Mouse (Mus musculus) CH12.LX (cell line): ENCODE data around the gene Serpinb1c. TPM values are rescaled to one million over a fixed set of nuclear protein-coding genes. Genes with fewer than 3 reads are reported as not detected.

Experiments used
- DNase-seq: peaks from one replicate; pipeline ENCODE4 v3.0.0-alpha.2; 2013; ENCODE audit errors: extremely low read depth
- H3K27ac ChIP-seq: 2 replicates; pipeline ENCODE4 v1.5.1; 2012; ENCODE audit warnings: low read depth, mild to moderate bottlenecking, control low read depth, moderate library complexity; ENCODE audit not compliant: insufficient read depth
- H3K27me3 ChIP-seq: replicated peaks from 2 replicates; pipeline ENCODE3; 2012; ENCODE audit warnings: inconsistent platforms
- H3K36me3 ChIP-seq, 2 experiments: replicated peaks in 1 of 2; 2 replicates each; pipeline versions ENCODE3 to v1.6.1; 2012; ENCODE audit warnings: inconsistent platforms in 1 of 2, low read length in 1 of 2, mild to moderate bottlenecking in 1 of 2, mixed read lengths in 1 of 2, moderate library complexity in 1 of 2; ENCODE audit not compliant: control insufficient read depth in 1 of 2, insufficient read depth in 1 of 2
- H3K4me1 ChIP-seq, 2 experiments: 2 replicates each; pipeline ENCODE4 v1.6.1; 2012; ENCODE audit warnings: inconsistent platforms in 1 of 2, moderate library complexity in 1 of 2; ENCODE audit not compliant: insufficient read depth in 2 of 2, control insufficient read depth in 1 of 2
- H3K4me2 ChIP-seq: 2 replicates; pipeline ENCODE4 v1.6.1; 2012; ENCODE audit warnings: low read depth, mild to moderate bottlenecking, control low read depth; ENCODE audit not compliant: poor library complexity, insufficient read depth, severe bottlenecking
- H3K4me3 ChIP-seq, 3 experiments: fragments of 150-350 bp in 1 of 3; sonication (generic) in 1 of 3; replicated peaks in 1 of 3; 2 replicates each; pipeline versions ENCODE3 to v1.5.1; 2011 to 2012; ENCODE audit warnings: low read depth in 2 of 3, low read length in 2 of 3, mild to moderate bottlenecking in 2 of 3, moderate library complexity in 2 of 3, control low read depth in 1 of 3, improper control_type of control experiment in 1 of 3, inconsistent platforms in 1 of 3, mixed read lengths in 1 of 3; ENCODE audit not compliant: poor library complexity in 1 of 3
- H3K79me2 ChIP-seq: replicated peaks from 2 replicates; pipeline ENCODE4 v1.6.1; 2012; ENCODE audit warnings: mild to moderate bottlenecking, moderate library complexity; ENCODE audit not compliant: control insufficient read depth, poor library complexity, insufficient read depth, severe bottlenecking; ENCODE audit errors: extremely low read depth
- H3K9ac ChIP-seq: 2 replicates; pipeline ENCODE4 v1.6.1; 2012; ENCODE audit warnings: low read depth, mild to moderate bottlenecking, control low read depth, moderate library complexity; ENCODE audit not compliant: insufficient read depth
- H3K9me3 ChIP-seq: replicated peaks from 2 replicates; pipeline ENCODE3; 2012; ENCODE audit warnings: low read length, inconsistent platforms, mixed read lengths
- BHLHE40 ChIP-seq: IDR thresholded peaks from 2 replicates; pipeline ENCODE4 v1.6.1; 2011; ENCODE audit warnings: mild to moderate bottlenecking, low read depth, low read length, improper control_type of control experiment
- CHD2 ChIP-seq: IDR thresholded peaks from 2 replicates; pipeline ENCODE4 v1.6.1; 2011; ENCODE audit warnings: low read length, improper control_type of control experiment
- CTCF ChIP-seq, 2 experiments: IDR thresholded peaks in 1 of 2; conservative IDR thresholded peaks in 1 of 2; 2 replicates each; pipeline ENCODE4 v1.5.1; 2011 to 2012; ENCODE audit warnings: low read depth in 2 of 2, low read length in 2 of 2, improper control_type of control experiment in 1 of 2, inconsistent platforms in 1 of 2, mild to moderate bottlenecking in 1 of 2, moderate library complexity in 1 of 2
- E2F4 ChIP-seq: IDR thresholded peaks from 2 replicates; pipeline ENCODE4 v1.6.1; 2011; ENCODE audit warnings: low read depth, low read length, improper control_type of control experiment; ENCODE audit not compliant: insufficient replicate concordance
- ETS1 ChIP-seq: conservative IDR thresholded peaks from 2 replicates; pipeline ENCODE4 v1.6.1; 2012; ENCODE audit warnings: low read depth, mild to moderate bottlenecking, inconsistent platforms, low read length, improper control_type of control experiment, moderate library complexity
- HCFC1 ChIP-seq: IDR thresholded peaks from 2 replicates; pipeline ENCODE4 v1.6.1; 2012; ENCODE audit warnings: low read depth, mild to moderate bottlenecking, inconsistent platforms, low read length, improper control_type of control experiment
- JUND ChIP-seq: conservative IDR thresholded peaks from 2 replicates; pipeline ENCODE4 v1.6.1; 2011; ENCODE audit warnings: low read depth, low read length, improper control_type of control experiment
- KAT2A ChIP-seq: IDR thresholded peaks from 2 replicates; pipeline ENCODE4 v1.6.1; 2012; ENCODE audit warnings: low read length, improper control_type of control experiment, inconsistent platforms; ENCODE audit not compliant: insufficient replicate concordance
- MAFK ChIP-seq: IDR thresholded peaks from 2 replicates; pipeline ENCODE4 v1.6.1; 2011; ENCODE audit warnings: low read length, improper control_type of control experiment; ENCODE audit not compliant: insufficient replicate concordance
- MAZ ChIP-seq: IDR thresholded peaks from 2 replicates; pipeline ENCODE4 v1.6.1; 2012; ENCODE audit warnings: low read depth, mild to moderate bottlenecking, inconsistent platforms, low read length, improper control_type of control experiment, moderate library complexity
- MEF2A ChIP-seq: IDR thresholded peaks from 2 replicates; pipeline ENCODE4 v1.6.1; 2014; ENCODE audit warnings: low read depth, mild to moderate bottlenecking, inconsistent platforms, low read length, improper control_type of control experiment, borderline replicate concordance
- MYC ChIP-seq: IDR thresholded peaks from 2 replicates; pipeline ENCODE4 v1.6.1; 2011; ENCODE audit warnings: low read depth, mild to moderate bottlenecking, improper control_type of control experiment, low read length
- NELFE ChIP-seq: IDR thresholded peaks from 2 replicates; pipeline ENCODE4 v1.6.1; 2011; ENCODE audit warnings: low read depth, low read length, improper control_type of control experiment
- NRF1 ChIP-seq: IDR thresholded peaks from 2 replicates; pipeline ENCODE4 v1.6.1; 2014; ENCODE audit warnings: low read depth, mild to moderate bottlenecking, inconsistent platforms, low read length, improper control_type of control experiment, moderate library complexity
- PAX5 ChIP-seq: IDR thresholded peaks from 2 replicates; pipeline ENCODE4 v1.6.1; 2012; ENCODE audit warnings: low read length, inconsistent platforms, mixed read lengths
- RAD21 ChIP-seq: IDR thresholded peaks from 2 replicates; pipeline ENCODE4 v1.6.1; 2011; ENCODE audit warnings: low read depth, mild to moderate bottlenecking, low read length, improper control_type of control experiment, moderate library complexity
- SIN3A ChIP-seq: IDR thresholded peaks from 2 replicates; pipeline ENCODE4 v1.6.1; 2012; ENCODE audit warnings: low read length, improper control_type of control experiment, inconsistent platforms
- SMC3 ChIP-seq: IDR thresholded peaks from 2 replicates; pipeline ENCODE4 v1.6.1; 2011; ENCODE audit warnings: low read depth, low read length, improper control_type of control experiment
- USF1 ChIP-seq: IDR thresholded peaks from 2 replicates; pipeline ENCODE4 v1.6.1; 2014; ENCODE audit warnings: low read depth, mild to moderate bottlenecking, inconsistent platforms, low read length, improper control_type of control experiment
- ZMIZ1 ChIP-seq: IDR thresholded peaks from 2 replicates; pipeline ENCODE4 v1.6.1; 2012; ENCODE audit warnings: low read depth, mild to moderate bottlenecking, inconsistent platforms, low read length, improper control_type of control experiment
- dilution Hi-C: fragments of 300-500 bp; cut with MboI; formaldehyde crosslinking; loops from 2 replicates; pipeline ENCODE4 v1.14.3; 2020; ENCODE audit warnings: low sequenced_read_pairs; ENCODE audit not compliant: extremely low pct_unique_long_range_greater_than_20kb, extremely low pct_ligation_motif_present
- in situ Hi-C: fragments of 300-500 bp; cut with MboI; formaldehyde crosslinking; loops from 3 replicates; pipeline ENCODE4 v1.14.3; 2019; ENCODE audit warnings: low sequenced_read_pairs, low pct_ligation_motif_present, low pct_unique_long_range_greater_than_20kb, mixed read lengths
- polyA plus RNA-seq: library from polyadenylated mRNA; unstranded; fragments of >175 nt; gene quantifications from 2 replicates; pipeline ENCODE4 v1.2.1, GENCODE M21; 2012; ENCODE audit warnings: low read depth; ENCODE audit not compliant: insufficient read length
- total RNA-seq, 2 experiments: library from RNA; depleted of rRNA; stranded (reverse); fragments of 300-350 nt in 1 of 2; fragments of >200 nt in 1 of 2; gene quantifications; 2 replicates each; pipeline ENCODE4 v1.2.3; 2012 to 2014

Serpinb1c gene
- total and polyA plus RNA-seq, 3 experiments, result 0.27 TPM; not detected in 2

- Histone ChIP-seq H3K27me3 (no peaks in the 10 kb centered on the region), H3K4me3 (no peak overlapping the region), H3K4me2 (no peak overlapping the region), H3K9ac (no peak overlapping the region), H3K9me3 (no peaks in the 10 kb centered on the region), H3K36me3 (no peaks in the 10 kb centered on the region), H3K4me1 (peaks cover 6 to 43% of the 10 kb centered on the region in 2 experiments), H3K27ac (no peak overlapping the region), H3K79me2 (no peaks in the 10 kb centered on the region)
- dilution Hi-C loops, result no loop called here
- DNase-seq, result no peak
- in situ Hi-C loops, result loop anchor here (25.0 kb wide), 1 partner anchor 1051 kb away; the partner anchor contains the start of gene Serpinb6c
- TF ChIP-seq E2F4 (no peak), MAFK (no peak), SIN3A (no peak), HCFC1 (no peak), SMC3 (no peak), KAT2A (no peak), PAX5 (no peak), JUND (no peak), MAZ (no peak), BHLHE40 (no peak), MYC (no peak), CTCF (conservative IDR thresholded peaks at IDR 0.05 in 1 of 2, IDR thresholded peaks at IDR 0.05 in 1 of 2; ENCODE audit: low read depth in 2 of 2, low read length in 2 of 2) (no peak), RAD21 (no peak), ZMIZ1 (no peak), ETS1 (no peak), MEF2A (no peak), NELFE (no peak), CHD2 (no peak), USF1 (no peak)
Measured at GRCm38 (mm10) chr13:32860821-32861220, 37.2 kb downstream of the Serpinb1c start.

- H3K27me3 ChIP-seq, result peaks cover 6% of the 10 kb centered on the region
- H3K36me3 ChIP-seq, result no peaks in the 10 kb centered on the region
- no peak overlapping the region for H3K4me3 ChIP-seq
- H3K4me1 ChIP-seq, result peaks cover 5 to 38% of the 10 kb centered on the region in 2 experiments; a peak in 3 of 4 replicates
- dilution Hi-C loops, result no loop called here
- H3K27ac ChIP-seq, result no peak overlapping the region
- H3K9ac ChIP-seq, result no peak overlapping the region
- no peaks in the 10 kb centered on the region for H3K9me3 ChIP-seq
- DNase-seq, result no peak
- H3K79me2 ChIP-seq, result no peaks in the 10 kb centered on the region
- TF ChIP-seq MEF2A (no peak), NRF1 (no peak)
- in situ Hi-C loops, result loop anchor here (10.0 to 25.0 kb wide), 2 partner anchors 52 to 1059 kb away; partner anchors contain the start of gene Serpinb6c
- H3K4me2 ChIP-seq, result no peak overlapping the region
Measured at GRCm38 (mm10) chr13:32853073-32853472, 44.9 kb downstream of the Serpinb1c start.
